Comparison of ENCODE assay signal across 11 mouse cellular contexts in the genomic region with DNA sequence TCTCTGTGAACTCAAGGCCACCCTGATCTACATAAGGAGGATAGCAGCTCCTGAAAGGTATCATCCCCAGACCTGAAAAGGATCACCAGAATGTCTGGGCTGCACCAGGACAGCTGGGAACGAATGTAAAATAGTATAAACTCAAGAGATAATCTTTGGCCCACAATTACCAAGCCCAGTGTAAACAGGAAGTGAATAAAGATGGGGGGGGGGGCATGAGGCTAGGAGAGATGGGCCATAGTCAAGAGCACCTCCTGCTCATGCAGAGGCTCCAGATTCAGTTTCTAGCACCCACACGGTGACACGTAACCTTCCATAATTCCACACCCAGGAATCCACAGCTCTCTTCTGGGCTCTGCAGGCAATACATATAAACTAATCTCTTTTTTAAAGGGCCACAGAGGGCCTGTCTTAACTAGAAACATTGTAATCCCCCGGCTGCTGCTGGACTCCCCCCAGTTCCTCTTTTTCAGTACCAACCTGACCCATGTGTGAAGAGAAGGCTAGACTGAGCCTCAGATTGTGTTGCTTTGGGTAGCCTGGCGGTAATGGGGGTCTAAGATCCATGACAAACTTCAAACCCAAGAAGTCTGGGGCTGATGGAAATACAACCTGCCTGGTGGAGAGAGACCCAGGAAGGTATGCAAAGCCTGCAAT. TPM values are rescaled to one million over a fixed set of nuclear protein-coding genes. Genes with fewer than 3 reads are reported as not detected.
A peak's percentile ranks its signal among the peaks of the same experiment; 100 is the strongest.
DNase-seq lines count a peak whose midpoint lies in the region; ATAC-seq and TF ChIP-seq lines count a peak whose summit lies in the region.
"Had no signal": no experiment of that assay in that cellular context is flagged by ENCODE, and none has a peak within 500 bp of the region (broad histone marks: within the 10 kb centered on the region; RNA-seq: fewer than 3 reads in every experiment).

No protein-coding gene starts in this region.

- 0 out of 2 replicates have a peak, but pooled peaks cover 3% of the 10 kb centered on the region for H3K36me3 ChIP-seq in kidney, postnatal 0 days (ENCODE audit: insufficient read depth, low read length)
- peaks cover 0 to 40% of the 10 kb centered on the region in 2 experiments; a peak in 2 of 4 replicates for H3K36me3 ChIP-seq in MEL (ENCODE audit: control insufficient read depth in 1 of 2, insufficient read depth in 2 of 2, low read length in 2 of 2)
- no peaks in the 10 kb centered on the region for H3K36me3 ChIP-seq in embryonic facial prominence, embryonic 13.5 days
- H3K36me3 ChIP-seq in megakaryocyte, embryonic 14.5 days (replicated peaks; ENCODE audit: low read length): peaks cover 95% of the 10 kb centered on the region

- H3K79me2 ChIP-seq in MEL (ENCODE audit: control insufficient read depth, insufficient read depth, low read length, poor library complexity): peaks cover 57% of the 10 kb centered on the region

- no peak overlapping the region for H3K4me2 ChIP-seq in kidney, postnatal 0 days (ENCODE audit: low read length)
- H3K4me2 ChIP-seq in embryonic facial prominence, embryonic 13.5 days: no peak overlapping the region

- no peak overlapping the region for H3K4me3 ChIP-seq in kidney, postnatal 0 days (replicated peaks; ENCODE audit: low read depth, low read length)
- H3K4me3 ChIP-seq in MEL (ENCODE audit: control insufficient read depth in 1 of 2, insufficient read depth in 1 of 2, low read depth in 2 of 2, low read length in 2 of 2): no peak overlapping the region
- no peak overlapping the region for H3K4me3 ChIP-seq in embryonic facial prominence, embryonic 13.5 days
- peak overlapping the region; percentile 85 for H3K4me3 ChIP-seq in megakaryocyte, embryonic 14.5 days (replicated peaks)
- H3K4me3 ChIP-seq: hindbrain, embryonic 10.5 days had no signal

- peaks cover 63% of the 10 kb centered on the region for H3K4me1 ChIP-seq in kidney, postnatal 0 days (replicated peaks; ENCODE audit: insufficient read depth, low read length)
- H3K4me1 ChIP-seq in MEL (ENCODE audit: control insufficient read depth in 1 of 2, insufficient read depth in 2 of 2, low read length in 2 of 2): peaks cover 31 to 45% of the 10 kb centered on the region in 2 experiments
- peaks cover 36% of the 10 kb centered on the region for H3K4me1 ChIP-seq in embryonic facial prominence, embryonic 13.5 days
- H3K4me1 ChIP-seq in megakaryocyte, embryonic 14.5 days: peaks cover 100% of the 10 kb centered on the region

- 80% methylated on average over 5 of the region's 5 CpGs for whole genome bisulfite sequencing in kidney, postnatal 0 days
- 81% methylated on average over 5 of the region's 5 CpGs for WGBS in embryonic facial prominence, embryonic 13.5 days

- H3K9ac ChIP-seq in kidney, postnatal 0 days (ENCODE audit: low read depth, low read length): no peak overlapping the region
- no peak overlapping the region for H3K9ac ChIP-seq in MEL (ENCODE audit: control insufficient read depth, low read depth, low read length, poor library complexity, severe bottlenecking)
- no peak overlapping the region for H3K9ac ChIP-seq in embryonic facial prominence, embryonic 13.5 days

- no peaks in the 10 kb centered on the region for H3K9me3 ChIP-seq in kidney, postnatal 0 days (replicated peaks; ENCODE audit: low read length)
- H3K9me3 ChIP-seq in MEL (replicated peaks; ENCODE audit: insufficient read depth, low read length): no peaks in the 10 kb centered on the region
- H3K9me3 ChIP-seq in embryonic facial prominence, embryonic 13.5 days: no peaks in the 10 kb centered on the region
- no peaks in the 10 kb centered on the region for H3K9me3 ChIP-seq in megakaryocyte, embryonic 14.5 days
- H3K9me3 ChIP-seq: hindbrain, embryonic 10.5 days had no signal

- no peak for TF ChIP-seq CTCF in kidney, postnatal 0 days (IDR thresholded peaks at IDR 0.05; ENCODE audit: low read depth)
- no peak for TF ChIP-seq CTCF in MEL (IDR thresholded peaks at IDR 0.05 in 2 of 3, conservative IDR thresholded peaks at IDR 0.05 in 1 of 3; ENCODE audit: control insufficient read depth in 1 of 3, insufficient read depth in 1 of 3, low read depth in 2 of 3, low read length in 3 of 3, poor library complexity in 1 of 3, severe bottlenecking in 1 of 3)

- no peak for TF ChIP-seq POLR2A in MEL (IDR thresholded peaks at IDR 0.05; ENCODE audit: control insufficient read depth in 1 of 2, insufficient read depth in 1 of 2, low read depth in 1 of 2, low read length in 2 of 2, poor library complexity in 1 of 2)

- ATAC-seq in kidney, postnatal 0 days (replicated peaks; ENCODE audit: low FRiP score, low read depth): no peak
- ATAC-seq in embryonic facial prominence, embryonic 13.5 days (ENCODE audit: insufficient number of reproducible peaks, insufficient read depth, low FRiP score, low TSS enrichment, low read depth): 0 out of 2 replicates have a peak, but pooled peaks have one; percentile 38

- no peaks in the 10 kb centered on the region for H3K27me3 ChIP-seq in kidney, postnatal 0 days (ENCODE audit: insufficient read depth, low read length)
- no peaks in the 10 kb centered on the region for H3K27me3 ChIP-seq in MEL (ENCODE audit: control insufficient read depth in 1 of 2, insufficient read depth in 2 of 2, low read length in 2 of 2)
- no peaks in the 10 kb centered on the region for H3K27me3 ChIP-seq in embryonic facial prominence, embryonic 13.5 days
- no peaks in the 10 kb centered on the region for H3K27me3 ChIP-seq in megakaryocyte, embryonic 14.5 days (replicated peaks)

- no peak for TF ChIP-seq RAD21 in MEL (IDR thresholded peaks at IDR 0.05; ENCODE audit: low read depth, low read length)

- DNase-seq in kidney, postnatal 0 days (ENCODE audit: low spot score): no peak
- no peak for DNase-seq in kidney, postnatal 10 days
- peak; percentile 63 for DNase-seq in MEL (ENCODE audit: low read depth, low spot score)
- no peak for DNase-seq in neural tube, embryonic 10.5 days (ENCODE audit: extremely low spot score, low spot score)
- DNase-seq in layer of hippocampus, postnatal 10 days (ENCODE audit: low spot score in 2 of 2): no peak
- DNase-seq: adrenal gland, postnatal 36 days; layer of hippocampus, adult 9-11 months; right cerebral cortex, postnatal 4 days had no signal

- peak overlapping the region; percentile 75 for H3K27ac ChIP-seq in kidney, postnatal 0 days
- H3K27ac ChIP-seq in MEL (ENCODE audit: control insufficient read depth, low read depth, low read length): peak overlapping the region; percentile 46
- H3K27ac ChIP-seq in embryonic facial prominence, embryonic 13.5 days: peak overlapping the region; percentile 52

- no peak; a peak in 1 of 4 replicates for TF ChIP-seq EP300 in MEL (IDR thresholded peaks at IDR 0.05; ENCODE audit: low read depth in 1 of 2, low read length in 2 of 2)

TF ChIP-seq in MEL, 35 proteins besides CTCF, POLR2A, EP300 and RAD21:
- TF ChIP-seq MXI1 (IDR thresholded peaks at IDR 0.05; ENCODE audit: low read depth, low read length) (no peak), ETS1 (IDR thresholded peaks at IDR 0.05; ENCODE audit: low read depth, low read length) (0 out of 2 replicates have a peak, but pooled peaks have one; percentile 7), TAL1 (IDR thresholded peaks at IDR 0.05; ENCODE audit: low read length) (no peak), BHLHE40 (IDR thresholded peaks at IDR 0.05; ENCODE audit: borderline replicate concordance, low read depth, low read length) (no peak), POLR2AphosphoS5 (IDR thresholded peaks at IDR 0.05; ENCODE audit: borderline replicate concordance, low read depth, low read length) (no peak), USF1 (IDR thresholded peaks at IDR 0.05; ENCODE audit: low read depth, low read length) (no peak), MAZ (IDR thresholded peaks at IDR 0.05; ENCODE audit: low read depth, low read length) (0 out of 2 replicates have a peak, but pooled peaks have one; percentile 34), TBP (IDR thresholded peaks at IDR 0.05; ENCODE audit: low read depth, low read length) (0 out of 2 replicates have a peak, but pooled peaks have one; percentile 21), KAT2A (conservative IDR thresholded peaks at IDR 0.05; ENCODE audit: low read depth, low read length) (no peak)

RNA-seq across cellular contexts. Expression of gene Myh9, which starts 11.4 kb away (rescaled TPM):
- polyA plus RNA-seq in kidney, postnatal 0 days (2015; fragmentation: Nextera tagmentation; extraction: Ambion mirVana): 52.9 and 57.2 TPM in 2 replicates
- total RNA-seq in MEL (2012; rRNA removed): 59.3 and 65.1 TPM in 2 replicates
- 100 to 1,000 TPM; 158 to 176 TPM for polyA plus RNA-seq in MEL (2012; ENCODE audit: insufficient read depth in 1 of 2, insufficient read length in 2 of 2, low read depth in 1 of 2, low replicate concordance in 2 of 2, missing spikeins in 1 of 2)
- 36.2 and 41.0 TPM in 2 replicates for polyA plus RNA-seq in embryonic facial prominence, embryonic 13.5 days (2015; fragmentation: Nextera tagmentation; extraction: Ambion mirVana)
- polyA plus RNA-seq in megakaryocyte, embryonic 14.5 days (2012; ENCODE audit: insufficient read depth, low replicate concordance): 1,439 and 1,641 TPM in 2 replicates
- 10 to 100 TPM; 65.2 to 75.2 TPM for total RNA-seq in layer of hippocampus, postnatal 10 days (2021)
